Mouse (Mus musculus) 3T3-L1 (cell line): ENCODE results near the gene Calhm3.

Source experiments
- DNase-seq: peaks from one replicate; pipeline ENCODE4 v3.0.0-alpha.2; 2015; ENCODE audit warnings: low read depth, low spot score

The Calhm3 gene

GRCm38 (mm10) chr19:47118634-47119033 is 38.9 kb downstream of the Calhm3 start:
- no peak for DNase-seq

- no peak for DNase-seq
These were observed 52.8 kb downstream of the Calhm3 start for GRCm38 (mm10) chr19:47104641-47105271.
